Mouse (Mus musculus): ENCODE measurements around the gene Pygo1.

Pygo1 gene

GRCm38 (mm10) chr9:72925021-72925934 lies at the start of gene Pygo1:
Pygo1 (plus strand) TSS chr9:72925645.
- peak; percentile 52 for DNase-seq (ENCODE audit: low read depth, low spot score)

- DNase-seq (ENCODE audit: low read depth, low spot score) = no peak
Measured at GRCm38 (mm10) chr9:72875878-72876277, 49.6 kb upstream of the Pygo1 start.

GRCm38 (mm10) chr9:72877905-72878304 lies 47.5 kb upstream of the Pygo1 start:
- DNase-seq (ENCODE audit: low read depth, low spot score) = peak; percentile 59

GRCm38 (mm10) chr9:72878656-72879055 lies 46.8 kb upstream of the Pygo1 start:
- DNase-seq (ENCODE audit: low read depth, low spot score) = no peak

GRCm38 (mm10) chr9:72879601-72880000 lies 45.8 kb upstream of the Pygo1 start:
- no peak for DNase-seq (ENCODE audit: low read depth, low spot score)

- DNase-seq (ENCODE audit: low read depth, low spot score) = no peak
Measured at GRCm38 (mm10) chr9:72880225-72880960, 45.1 kb upstream of the Pygo1 start.

GRCm38 (mm10) chr9:72881026-72881768 lies 44.2 kb upstream of the Pygo1 start:
- DNase-seq (ENCODE audit: low read depth, low spot score) = no peak

GRCm38 (mm10) chr9:72883940-72884339 lies 41.5 kb upstream of the Pygo1 start:
- peak; percentile 74 for DNase-seq (ENCODE audit: low read depth, low spot score)

GRCm38 (mm10) chr9:72889777-72890176 lies 35.7 kb upstream of the Pygo1 start:
- no peak for DNase-seq (ENCODE audit: low read depth, low spot score)

GRCm38 (mm10) chr9:72890499-72891085 lies 34.9 kb upstream of the Pygo1 start:
- no peak for DNase-seq (ENCODE audit: low read depth, low spot score)

- no peak for DNase-seq (ENCODE audit: low read depth, low spot score)
Measured at GRCm38 (mm10) chr9:72892761-72893160, 32.7 kb upstream of the Pygo1 start.

- DNase-seq (ENCODE audit: low read depth, low spot score) = no peak
Measured at GRCm38 (mm10) chr9:72894796-72895352, 30.6 kb upstream of the Pygo1 start.

- no peak for DNase-seq (ENCODE audit: low read depth, low spot score)
Measured at GRCm38 (mm10) chr9:72902057-72902456, 23.4 kb upstream of the Pygo1 start.

- DNase-seq (ENCODE audit: low read depth, low spot score) = no peak
Measured at GRCm38 (mm10) chr9:72902611-72903010, 22.8 kb upstream of the Pygo1 start.

- no peak for DNase-seq (ENCODE audit: low read depth, low spot score)
Measured at GRCm38 (mm10) chr9:72906693-72907103, 18.7 kb upstream of the Pygo1 start.

GRCm38 (mm10) chr9:72911381-72911780 lies 14.1 kb upstream of the Pygo1 start:
- DNase-seq (ENCODE audit: low read depth, low spot score) = no peak

- DNase-seq (ENCODE audit: low read depth, low spot score) = no peak
Measured at GRCm38 (mm10) chr9:72913551-72913950, 11.9 kb upstream of the Pygo1 start.

GRCm38 (mm10) chr9:72915728-72916127 lies 9.7 kb upstream of the Pygo1 start:
- DNase-seq (ENCODE audit: low read depth, low spot score) = no peak

- DNase-seq (ENCODE audit: low read depth, low spot score) = no peak
Measured at GRCm38 (mm10) chr9:72923068-72923467, 2.4 kb upstream of the Pygo1 start.

GRCm38 (mm10) chr9:72925935-72926258 lies 452 bp downstream of the Pygo1 start:
- peak; percentile 19 for DNase-seq (ENCODE audit: low read depth, low spot score)

- DNase-seq (ENCODE audit: low read depth, low spot score) = no peak
Measured at GRCm38 (mm10) chr9:72931166-72931790, 5.8 kb downstream of the Pygo1 start.

Data from forelimb bud, embryonic 11.5 days (tissue).